Mouse (Mus musculus): ENCODE measurements around the gene Phf20.

GRCm38 (mm10) chr2:156194571-156194970 lies 1.7 kb upstream of the Phf20 start:
- no peak for TF ChIP-seq GATA1 (IDR thresholded peaks at IDR 0.05; ENCODE audit: low read length)
- no peak for TF ChIP-seq TAL1 (IDR thresholded peaks at IDR 0.05; ENCODE audit: low read length)
